Mouse (Mus musculus) E14TG2a.4 (cell line): ENCODE measurements at regions not wholly inside any gene's neighbourhood (a gene's known extent, or its start where the extent isn't known, plus 50 kb on each side); places are given as distances from the start of the nearest gene placed in this dataset.

Source experiments
- CTCF ChIP-seq: conservative IDR thresholded peaks from 2 replicates; pipeline ENCODE4 v1.5.1; 2014; ENCODE audit warnings: low read length
- NANOG ChIP-seq: IDR thresholded peaks from 2 replicates; pipeline ENCODE4 v1.6.1; 2014; ENCODE audit warnings: borderline replicate concordance, low read length, mixed read lengths
- POU5F1 ChIP-seq: IDR thresholded peaks from 2 replicates; pipeline ENCODE4 v1.6.1; 2014; ENCODE audit warnings: low read length, borderline replicate concordance

GRCm38 (mm10) chr16:74517374-74517773 lies 105.7 kb upstream of the Robo2 start:
- TF ChIP-seq CTCF = no peak
- no peak for TF ChIP-seq NANOG
- no peak for TF ChIP-seq POU5F1
